ENCODE assay signal across 12 mouse cellular contexts in the genomic region with DNA sequence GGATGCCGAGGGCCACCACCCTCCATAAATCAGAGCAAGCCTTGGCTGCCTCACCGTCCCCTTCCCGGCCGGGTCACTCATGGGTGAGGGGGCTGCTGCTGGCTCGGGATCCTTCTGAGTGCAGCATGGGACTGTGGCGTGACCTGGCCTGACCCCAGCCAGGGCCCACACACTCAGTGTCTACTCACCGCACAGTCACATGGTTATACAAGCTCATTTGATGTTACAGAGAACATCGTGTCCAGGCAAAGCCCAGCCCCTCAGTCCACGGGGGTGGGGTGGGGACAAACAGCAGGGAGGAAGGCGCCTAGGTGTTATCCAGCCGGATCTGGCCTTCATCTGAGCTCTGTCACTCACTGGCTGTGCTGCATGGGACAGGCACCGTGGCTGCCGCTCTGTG.
DNase-seq lines count a peak whose midpoint lies in the region; ATAC-seq lines count a peak whose summit lies in the region.
"Had no signal": no experiment of that assay in that cellular context is flagged by ENCODE, and none has a peak within 500 bp of the region (broad histone marks: within the 10 kb centered on the region; RNA-seq: fewer than 3 reads in every experiment).

No protein-coding gene starts in this region.

- ATAC-seq in cerebellum, adult (ENCODE audit: insufficient number of reproducible peaks, low FRiP score, low TSS enrichment): no peak
- ATAC-seq: forebrain, embryonic 14.5 days; intestine, postnatal 0 days had no signal

- peak; percentile 13 for DNase-seq in lung, postnatal 14 days
- no peak for DNase-seq in lung, postnatal 36 days
- peak; percentile 56 for DNase-seq in embryo, embryonic 9.5 days (ENCODE audit: extremely low spot score)
- DNase-seq in kidney, adult 8-10 months: peak; percentile 13 to 15
- DNase-seq in skeletal muscle tissue, adult 2 months (ENCODE audit: low read depth, low spot score): peak; percentile 26
- no peak for DNase-seq in right cerebral cortex, adult 18-20 months
- DNase-seq in layer of hippocampus, postnatal 10 days (ENCODE audit: low spot score in 2 of 2): no peak
- DNase-seq: cerebellum, postnatal 36 days; thymus, postnatal 36 days had no signal

Comparison
In these comparisons a context has a peak if more than half of its experiments do, and no peak if none do; other contexts are left out.
1. DNase-seq: peak in lung, postnatal 14 days (single experiment), embryo, embryonic 9.5 days (single experiment), kidney, adult 8-10 months (2 of 2) and skeletal muscle tissue, adult 2 months (single experiment); none in lung, postnatal 36 days (single experiment), right cerebral cortex, adult 18-20 months (single experiment) and layer of hippocampus, postnatal 10 days (0 of 2).